Mouse (Mus musculus): Measurements from ENCODE around the gene Eif4e2.

The Eif4e2 gene

GRCm38 (mm10) chr1:87198119-87199065 is 15.3 kb upstream of the Eif4e2 start:
- in situ Hi-C loops (cut with MboI; ENCODE audit: unreplicated experiment in 2 of 2) = no loop called here

- in situ Hi-C loops (cut with MboI; ENCODE audit: unreplicated experiment in 2 of 2) = no loop called here
These were observed 12.9 kb upstream of the Eif4e2 start for GRCm38 (mm10) chr1:87200811-87201210.

GRCm38 (mm10) chr1:87201848-87202247 is 11.9 kb upstream of the Eif4e2 start:
- in situ Hi-C loops (cut with MboI; ENCODE audit: unreplicated experiment in 2 of 2) = no loop called here

- in situ Hi-C loops (cut with MboI; ENCODE audit: unreplicated experiment in 2 of 2) = no loop called here
These were observed 9.9 kb upstream of the Eif4e2 start for GRCm38 (mm10) chr1:87203779-87204178.

DNA sequence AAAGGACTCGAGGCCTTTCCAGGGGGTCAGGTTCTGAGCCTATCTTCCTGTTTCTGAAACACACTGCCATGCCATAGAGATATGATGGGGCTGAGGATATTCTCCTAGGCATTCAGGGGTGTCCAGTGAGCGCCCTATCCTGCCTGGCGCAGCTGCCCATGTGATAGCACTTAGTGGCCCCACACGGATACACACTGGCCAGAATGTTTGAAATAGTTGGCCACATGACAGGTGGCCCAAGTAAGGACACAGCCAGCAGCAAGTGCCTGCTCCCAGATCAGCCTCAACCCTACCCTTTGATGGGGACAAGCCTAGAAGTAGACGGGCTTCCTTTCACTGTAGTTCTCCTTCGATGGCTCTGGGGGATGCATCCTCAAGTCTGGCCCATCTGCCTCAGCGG is 9.2 kb upstream of the Eif4e2 start, which contains the start of gene Chrng:
Gene Chrng, plus strand, starts transcription at position 193 of the 400 bp plus-strand sequence.
- in situ Hi-C loops (cut with MboI; ENCODE audit: unreplicated experiment in 2 of 2) = no loop called here

GRCm38 (mm10) chr1:87205038-87205437 is 8.7 kb upstream of the Eif4e2 start:
- in situ Hi-C loops (cut with MboI; ENCODE audit: unreplicated experiment in 2 of 2) = no loop called here

GRCm38 (mm10) chr1:87205502-87205901 is 8.2 kb upstream of the Eif4e2 start:
- in situ Hi-C loops (cut with MboI; ENCODE audit: unreplicated experiment in 2 of 2) = no loop called here

DNA sequence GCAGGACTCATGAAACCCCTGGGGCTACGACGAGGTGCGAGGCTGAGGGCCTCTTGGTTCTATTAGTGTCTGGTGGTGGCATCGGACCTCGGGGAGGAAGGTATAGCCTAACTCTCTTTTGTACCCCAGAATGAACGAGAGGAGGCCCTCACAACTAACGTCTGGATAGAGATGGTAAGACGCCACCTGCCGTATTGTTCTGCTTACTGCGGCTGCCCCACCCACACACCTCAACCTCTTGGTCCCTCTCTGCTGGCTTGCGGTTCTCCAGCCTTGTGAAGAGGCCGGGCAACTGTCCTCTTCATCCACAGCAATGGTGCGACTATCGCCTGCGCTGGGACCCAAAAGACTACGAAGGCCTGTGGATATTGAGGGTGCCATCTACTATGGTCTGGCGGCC is 7.4 kb upstream of the Eif4e2 start:
- in situ Hi-C loops (cut with MboI; ENCODE audit: unreplicated experiment in 2 of 2) = no loop called here

DNA sequence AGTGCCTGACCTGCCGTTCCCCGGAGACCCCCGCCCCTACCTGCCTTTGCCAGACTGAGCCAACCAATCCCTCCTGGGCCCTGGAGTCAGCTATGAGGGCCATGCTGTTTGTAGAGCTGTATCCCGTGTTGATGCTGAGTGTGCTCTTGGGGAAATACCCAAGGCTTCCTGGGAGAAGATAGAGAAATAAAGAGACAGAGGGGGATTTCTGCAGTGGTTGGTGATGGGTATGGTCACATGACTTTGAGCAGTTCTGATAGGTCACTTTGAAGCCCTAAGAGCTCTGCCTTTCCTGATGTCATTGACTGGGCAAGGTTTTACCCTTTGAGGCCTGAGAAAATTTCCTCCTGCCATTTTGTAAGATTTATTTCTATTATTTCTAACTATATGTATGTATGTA is 2.3 kb upstream of the Eif4e2 start:
- in situ Hi-C loops (cut with MboI; ENCODE audit: unreplicated experiment in 2 of 2) = no loop called here

DNA sequence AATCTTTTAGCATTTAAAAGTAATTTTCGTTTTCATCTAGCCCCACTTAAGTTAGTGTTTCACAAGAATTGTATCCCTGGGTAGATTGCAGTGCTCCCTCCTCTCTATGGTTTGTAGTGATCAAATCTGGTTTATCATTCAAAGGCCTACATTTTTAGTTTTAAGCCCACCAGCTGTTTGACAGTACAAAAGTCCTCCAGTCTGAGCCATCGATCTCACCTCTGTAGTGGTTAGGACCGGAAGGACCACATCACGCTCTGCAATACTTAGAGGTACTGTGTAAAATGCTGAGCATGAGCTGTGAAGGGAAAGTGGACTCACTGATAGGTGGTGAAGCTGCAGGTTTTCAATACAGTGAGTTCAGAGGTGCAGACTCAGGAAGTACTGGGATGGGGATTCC is 1.0 kb downstream of the Eif4e2 start:
- in situ Hi-C loops (cut with MboI; ENCODE audit: unreplicated experiment in 2 of 2) = no loop called here

DNA sequence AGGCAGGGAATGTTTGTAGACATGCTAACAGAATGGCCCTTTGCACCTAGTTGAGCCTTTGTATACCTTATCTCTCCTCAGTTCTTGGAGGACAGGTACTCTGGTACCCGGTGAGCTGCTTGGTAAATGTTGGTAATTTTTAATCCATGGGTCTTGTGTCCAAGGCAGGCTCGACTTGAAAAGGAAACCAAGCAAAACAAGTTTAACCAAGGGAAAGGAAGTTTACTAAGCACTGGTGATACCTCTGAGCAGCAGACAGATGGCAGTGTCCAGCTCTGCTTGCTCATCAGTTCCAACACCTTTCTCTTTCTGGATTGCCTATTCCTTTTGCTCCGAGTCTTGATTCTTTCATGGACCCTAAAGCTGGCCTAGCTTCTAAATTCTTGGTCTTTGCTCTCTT is 4.2 kb downstream of the Eif4e2 start:
- in situ Hi-C loops (cut with MboI; ENCODE audit: unreplicated experiment in 2 of 2) = no loop called here

GRCm38 (mm10) chr1:87225739-87226138 is 12.0 kb downstream of the Eif4e2 start:
- in situ Hi-C loops (cut with MboI; ENCODE audit: unreplicated experiment in 2 of 2) = loop anchor here (25.0 kb wide), 4 partner anchors 187 to 1138 kb away; partner anchors contain the start of gene Atg16l1 (in 1 of the 2)

DNA sequence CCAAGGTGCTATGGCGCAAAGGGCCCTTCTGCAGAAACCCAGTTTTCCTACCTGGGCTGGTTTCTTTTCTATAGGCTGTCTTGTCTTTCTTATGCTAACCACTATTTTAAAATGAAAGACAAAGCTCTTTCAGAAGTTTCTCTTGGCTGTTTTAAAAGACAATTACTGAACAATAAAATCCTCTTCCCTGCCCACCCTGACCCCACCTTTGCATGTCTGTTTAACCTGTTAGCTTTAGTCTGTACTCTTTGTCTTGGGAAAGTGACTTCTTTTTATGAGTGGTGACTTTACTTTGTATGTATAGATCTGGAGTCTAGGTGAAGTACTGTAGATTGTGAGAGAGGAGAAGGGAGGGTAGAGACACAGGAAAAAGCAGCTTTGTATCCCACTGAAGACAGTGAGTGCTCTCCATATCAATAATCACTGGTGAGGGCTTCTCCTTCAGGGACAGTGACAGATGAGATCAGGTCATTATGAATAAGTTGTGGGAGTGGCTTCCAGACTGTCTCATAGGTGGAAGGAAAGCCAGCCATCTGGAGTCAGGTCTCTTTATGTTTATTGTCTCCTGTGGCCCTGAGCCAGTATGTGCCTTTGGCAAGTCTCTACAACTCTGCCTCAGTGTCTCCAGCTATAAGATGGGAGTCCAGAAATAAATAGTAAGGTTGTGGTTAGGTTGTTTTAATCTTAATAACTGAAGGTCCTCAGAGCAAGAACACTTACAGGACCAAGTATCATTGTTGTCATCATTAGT is 12.9 kb downstream of the Eif4e2 start:
- in situ Hi-C loops (cut with MboI; ENCODE audit: unreplicated experiment in 2 of 2) = loop anchor here (25.0 kb wide), 4 partner anchors 186 to 1139 kb away; partner anchors contain the start of gene Atg16l1 (in 1 of the 2)

- in situ Hi-C loops (cut with MboI; ENCODE audit: unreplicated experiment in 2 of 2) = loop anchor here (25.0 kb wide), 4 partner anchors 185 to 1140 kb away; partner anchors contain the start of gene Atg16l1 (in 1 of the 2)
These were observed 13.4 kb downstream of the Eif4e2 start for GRCm38 (mm10) chr1:87227160-87227550.

- in situ Hi-C loops (cut with MboI; ENCODE audit: unreplicated experiment in 2 of 2) = loop anchor here (25.0 kb wide), 4 partner anchors 182 to 1143 kb away; partner anchors contain the start of gene Atg16l1 (in 1 of the 2)
These were observed 16.9 kb downstream of the Eif4e2 start for GRCm38 (mm10) chr1:87230606-87231005.

DNA sequence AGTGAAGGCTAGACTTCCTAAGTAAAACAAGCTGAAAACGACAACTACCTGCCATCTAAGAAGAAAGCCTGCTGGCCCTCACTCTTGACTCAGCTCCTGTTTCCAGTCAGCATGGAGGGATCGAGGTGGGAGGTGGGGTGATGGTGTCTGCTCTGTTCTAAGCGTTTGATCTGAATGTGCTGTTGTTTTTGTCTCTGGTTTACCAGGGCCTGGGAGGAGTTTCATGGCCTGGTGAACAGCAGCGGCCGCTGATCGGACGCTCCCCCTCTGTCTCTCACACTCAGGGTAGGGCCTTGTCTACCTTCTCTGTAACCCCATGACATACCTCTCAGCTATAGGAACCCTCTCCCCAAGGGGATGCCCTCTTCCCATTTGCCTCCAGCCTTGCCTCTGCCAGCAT is 18.5 kb downstream of the Eif4e2 start:
- in situ Hi-C loops (cut with MboI; ENCODE audit: unreplicated experiment in 2 of 2) = loop anchor here (25.0 kb wide), 4 partner anchors 180 to 1145 kb away; partner anchors contain the start of gene Atg16l1 (in 1 of the 2)

DNA sequence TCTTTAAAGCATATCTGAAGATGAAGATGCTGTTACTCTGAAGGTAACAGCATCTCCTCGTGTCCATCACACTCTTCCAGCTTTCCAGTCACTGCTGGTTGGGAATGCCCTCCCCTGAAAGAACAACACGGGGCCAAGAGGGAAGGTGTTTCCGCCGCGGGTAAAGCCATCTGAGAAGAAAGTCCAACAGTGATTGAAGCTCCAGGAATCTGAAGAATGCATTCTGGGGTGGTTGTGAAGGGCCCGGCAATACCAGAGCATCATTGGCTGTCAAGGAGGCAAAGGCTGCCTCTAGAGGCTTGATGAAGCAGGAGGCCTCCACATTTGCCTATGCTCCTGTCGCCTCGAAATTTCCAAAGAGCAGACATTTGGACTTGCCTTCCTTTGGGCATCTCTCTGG is 25.3 kb downstream of the Eif4e2 start:
- in situ Hi-C loops (cut with MboI; ENCODE audit: unreplicated experiment in 2 of 2) = loop anchor here (25.0 kb wide), 4 partner anchors 173 to 1152 kb away; partner anchors contain the start of gene Atg16l1 (in 1 of the 2)

GRCm38 (mm10) chr1:87243021-87243420 is 29.3 kb downstream of the Eif4e2 start:
- in situ Hi-C loops (cut with MboI; ENCODE audit: unreplicated experiment in 2 of 2) = loop anchor here (10.0 to 25.0 kb wide), 5 partner anchors 169 to 1156 kb away; partner anchors contain the start of gene Atg16l1 (in 1 of the 2)

DNA sequence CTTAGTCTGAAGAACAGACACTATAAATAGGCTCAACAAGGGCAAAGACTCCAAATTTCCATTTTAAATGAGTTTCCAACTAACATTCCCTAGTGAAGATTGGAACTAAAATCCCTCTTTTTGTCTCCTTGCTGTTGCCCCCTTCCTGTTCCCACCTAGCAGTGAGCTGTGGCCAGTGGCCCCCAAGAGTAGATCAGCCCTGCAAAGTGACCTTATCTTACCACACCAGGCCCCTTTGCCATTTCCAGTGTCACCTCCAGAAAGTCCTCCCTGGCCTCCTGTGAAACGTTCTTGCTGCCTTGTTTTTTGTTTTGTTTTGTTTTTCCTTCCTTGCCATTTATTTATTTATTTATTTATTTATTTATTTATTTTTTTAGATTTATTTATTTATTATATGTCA is 31.7 kb downstream of the Eif4e2 start:
- in situ Hi-C loops (cut with MboI; ENCODE audit: unreplicated experiment in 2 of 2) = loop anchor here (10.0 to 25.0 kb wide), 5 partner anchors 167 to 1158 kb away; partner anchors contain the start of gene Atg16l1 (in 1 of the 2)
